Mouse (Mus musculus) erythroblast, adult 5-6 weeks (primary cell): ENCODE measurements around the gene Pcsk4. TPM values are rescaled to one million over a fixed set of nuclear protein-coding genes. Genes with fewer than 3 reads are reported as not detected.
A peak's percentile ranks its signal among the peaks of the same experiment; 100 is the strongest.

Experiments
- ATAC-seq: replicated peaks from 2 replicates; pipeline ENCODE4 v1.8.0; 2016; ENCODE audit warnings: moderate number of reproducible peaks, mild to moderate bottlenecking, moderate TSS enrichment, inconsistent platforms; ENCODE audit not compliant: poor library complexity, low FRiP score, severe bottlenecking
- total RNA-seq, 2 experiments: library from RNA; stranded (forward) in 1 of 2; stranded (reverse) in 1 of 2; fragments of 150-400 nt in 1 of 2; fragments of 200-764, 138-1000 nt in 1 of 2; gene quantifications; 2 replicates each; pipeline versions ENCODE4 v1.2.3 to v1.2.4; 2015 to 2017; ENCODE audit warnings: low replicate concordance in 2 of 2

The Pcsk4 gene
- total RNA-seq, 2 experiments from 2014 or later = not detected

DNA sequence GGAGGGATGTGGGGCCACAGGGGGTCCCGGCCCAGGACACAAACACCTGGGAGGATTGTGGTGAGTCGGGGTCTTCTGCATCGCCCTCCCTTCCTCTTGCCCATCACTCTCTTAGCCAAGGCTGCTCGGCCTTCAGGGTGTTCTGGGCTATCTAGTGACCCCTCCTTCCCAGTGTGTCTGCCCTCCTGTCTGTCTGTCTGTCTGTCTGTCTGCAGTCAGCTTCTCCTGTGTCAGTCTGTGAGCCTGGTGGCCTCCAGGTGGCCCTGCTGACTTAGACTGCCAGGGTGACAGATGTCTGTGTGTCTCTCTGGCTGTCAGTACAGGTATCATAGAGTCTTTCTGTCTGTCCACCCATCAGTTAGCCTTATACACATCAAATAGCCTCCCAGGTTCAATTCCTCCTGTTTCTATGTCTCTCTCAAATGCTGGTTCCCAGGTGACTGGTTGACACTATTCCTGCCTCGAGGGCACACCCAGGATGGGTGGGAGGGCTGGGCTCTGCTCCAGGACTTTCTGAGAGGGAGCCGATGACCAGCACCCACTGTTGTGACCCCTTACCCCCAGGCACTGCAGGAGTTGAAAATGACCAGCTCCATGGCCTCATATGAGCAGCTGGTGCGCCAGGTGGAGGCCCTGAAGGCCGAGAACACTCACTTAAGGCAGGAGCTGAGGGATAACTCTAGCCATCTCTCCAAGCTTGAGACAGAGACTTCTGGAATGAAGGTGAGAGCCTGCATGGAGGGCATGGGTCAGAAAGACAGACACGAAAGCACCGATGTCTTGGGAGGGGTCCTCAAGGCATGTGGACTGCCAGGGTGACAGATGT lies 27.8 kb downstream of the Pcsk4 start:
- ATAC-seq = no peak

DNA sequence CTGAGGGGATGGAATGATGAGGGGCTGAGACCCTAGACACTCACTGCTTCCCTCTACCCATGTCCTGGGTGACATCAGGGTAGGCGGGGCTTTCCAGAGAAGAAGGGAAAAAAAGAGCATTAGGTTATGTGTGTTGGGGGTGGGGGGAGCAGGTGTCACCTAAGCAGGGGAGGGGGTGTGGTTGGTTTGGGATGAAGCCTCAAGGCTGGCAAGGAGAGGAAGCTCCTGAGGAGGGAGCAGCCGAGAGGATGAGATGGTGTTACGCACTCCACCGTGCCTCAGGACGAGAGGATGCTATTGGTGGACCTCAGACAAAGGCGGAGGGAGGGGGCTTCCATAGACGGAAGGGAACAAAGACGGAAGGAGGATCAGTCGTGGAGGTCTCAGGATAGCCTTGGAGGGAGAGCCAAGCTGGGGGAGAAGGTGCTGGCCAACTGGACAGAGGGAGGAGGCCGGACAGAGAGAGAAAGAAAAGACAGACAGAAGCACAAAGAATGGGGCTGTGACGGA lies 28.6 kb downstream of the Pcsk4 start:
- no peak for ATAC-seq

DNA sequence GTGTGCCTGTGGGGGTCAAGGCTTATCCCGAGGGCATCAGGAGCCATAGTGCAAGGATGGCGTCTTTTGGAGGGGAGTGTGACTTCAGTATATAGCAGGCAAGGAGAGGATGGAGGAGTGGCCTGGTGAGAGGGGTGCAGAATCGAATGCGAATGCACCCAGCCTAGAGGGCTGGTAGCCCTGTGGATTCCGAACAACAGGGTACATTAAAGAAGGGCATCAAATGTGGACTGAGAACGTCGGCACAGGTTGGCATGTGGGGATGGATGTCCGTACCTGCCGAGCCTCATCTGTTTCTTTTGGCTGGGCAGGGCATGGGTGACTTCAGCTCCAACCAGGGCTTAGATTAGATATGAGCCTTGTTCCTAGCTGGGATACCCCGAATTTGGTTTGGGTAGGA lies 29.5 kb downstream of the Pcsk4 start:
- ATAC-seq = no peak

DNA sequence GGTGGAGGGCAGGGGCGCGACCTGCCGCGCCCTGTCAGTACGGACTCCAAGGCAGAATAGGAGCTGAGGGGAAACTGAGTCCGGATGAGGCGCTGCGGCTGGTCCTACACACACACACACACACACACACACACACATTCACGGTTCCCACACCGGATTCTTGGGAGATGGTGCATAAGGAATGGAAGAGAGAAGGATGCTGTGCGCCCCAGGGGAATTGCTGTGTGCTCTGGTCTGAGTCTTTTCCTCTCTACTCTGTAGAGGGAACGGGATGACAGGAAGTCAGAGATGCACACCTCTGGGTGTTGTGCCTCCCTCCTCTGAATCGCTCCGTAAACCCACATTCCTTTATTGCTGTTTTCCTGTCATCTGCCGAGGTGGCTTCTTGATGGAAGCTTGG lies 30.0 kb downstream of the Pcsk4 start:
- no peak for ATAC-seq

DNA sequence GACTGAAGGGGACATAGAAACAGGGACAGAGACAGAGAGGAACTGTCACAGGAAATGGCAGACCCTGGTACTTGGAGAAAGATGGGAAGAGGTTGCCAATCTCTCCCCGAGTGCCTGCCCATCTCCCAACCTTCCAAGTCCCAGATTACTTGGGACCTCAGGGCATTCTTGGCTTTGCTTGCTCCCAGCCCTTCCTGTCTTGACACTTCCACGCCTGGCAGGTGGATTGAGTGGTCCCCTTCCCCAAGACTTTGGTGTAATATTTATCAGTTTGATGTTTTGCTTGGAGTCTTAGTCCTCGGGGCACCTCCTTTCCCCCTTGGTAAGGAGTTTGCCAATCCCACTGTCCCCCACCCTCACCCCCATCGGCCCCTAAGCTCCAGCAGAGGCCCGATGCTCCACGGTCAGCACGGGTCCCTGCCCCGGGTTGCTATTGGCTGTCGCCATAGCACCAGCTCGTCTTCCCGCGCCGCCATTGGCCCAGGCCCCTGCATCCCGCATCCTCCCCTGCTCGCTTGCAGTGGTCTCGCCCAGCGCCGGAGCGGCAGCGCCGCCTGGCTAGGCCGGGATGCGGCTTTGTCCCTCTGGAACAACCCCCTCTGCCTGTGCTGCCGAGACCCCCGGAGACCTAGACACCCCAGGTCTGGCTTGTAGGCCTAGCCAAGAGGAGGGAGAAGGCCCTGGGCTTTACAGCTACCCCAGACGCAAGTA lies 30.6 kb downstream of the Pcsk4 start:
- ATAC-seq = no peak

DNA sequence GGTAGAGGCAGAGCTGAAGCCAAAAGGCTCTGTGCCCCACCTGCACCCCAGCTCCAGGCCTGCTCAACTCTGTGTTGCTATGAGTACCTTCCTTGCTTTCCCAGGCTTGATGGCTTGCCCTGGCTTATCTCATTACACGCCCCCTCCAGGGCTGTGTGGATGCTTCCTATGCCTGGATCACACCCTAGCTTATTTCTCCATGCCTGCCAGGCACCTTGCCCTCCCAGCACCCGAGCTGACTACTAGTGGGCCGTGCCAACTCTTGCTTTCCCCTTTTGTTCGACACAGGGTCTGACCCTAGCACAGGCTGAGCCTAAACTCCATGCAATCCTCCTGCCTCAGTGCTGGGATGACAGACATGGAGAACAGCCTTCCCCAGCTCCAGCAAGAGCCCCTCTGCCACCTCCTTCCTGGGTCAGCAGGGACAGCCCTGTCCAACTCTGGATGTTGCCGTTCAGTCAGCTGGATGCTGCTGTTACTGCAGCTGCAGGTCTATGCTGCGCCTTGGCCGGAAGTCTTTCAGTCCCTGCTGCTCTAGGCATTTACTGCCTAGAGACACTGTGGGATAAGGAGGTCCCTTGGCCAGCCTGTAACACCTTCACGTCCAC lies 31.7 kb downstream of the Pcsk4 start:
- no peak for ATAC-seq

DNA sequence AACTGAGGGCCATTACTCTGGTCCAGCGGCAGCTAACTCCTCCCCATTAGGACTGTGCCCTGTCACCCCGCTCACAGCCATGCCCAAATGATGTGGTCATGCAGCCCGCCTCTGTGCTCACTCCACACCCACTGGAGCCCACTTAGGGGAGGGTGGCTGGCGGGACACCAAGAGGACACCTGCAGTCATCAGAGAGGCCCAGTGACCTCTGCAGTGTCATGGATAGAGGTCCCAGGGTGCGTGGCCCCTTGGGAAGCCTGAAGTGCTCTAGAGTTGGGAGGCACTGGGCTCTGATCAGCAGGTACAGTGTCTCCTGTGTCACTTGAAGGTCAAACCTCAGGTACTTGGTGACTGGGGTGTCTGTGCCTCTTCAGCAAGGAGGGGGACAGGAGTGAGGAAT lies 32.5 kb downstream of the Pcsk4 start:
- ATAC-seq = no peak

DNA sequence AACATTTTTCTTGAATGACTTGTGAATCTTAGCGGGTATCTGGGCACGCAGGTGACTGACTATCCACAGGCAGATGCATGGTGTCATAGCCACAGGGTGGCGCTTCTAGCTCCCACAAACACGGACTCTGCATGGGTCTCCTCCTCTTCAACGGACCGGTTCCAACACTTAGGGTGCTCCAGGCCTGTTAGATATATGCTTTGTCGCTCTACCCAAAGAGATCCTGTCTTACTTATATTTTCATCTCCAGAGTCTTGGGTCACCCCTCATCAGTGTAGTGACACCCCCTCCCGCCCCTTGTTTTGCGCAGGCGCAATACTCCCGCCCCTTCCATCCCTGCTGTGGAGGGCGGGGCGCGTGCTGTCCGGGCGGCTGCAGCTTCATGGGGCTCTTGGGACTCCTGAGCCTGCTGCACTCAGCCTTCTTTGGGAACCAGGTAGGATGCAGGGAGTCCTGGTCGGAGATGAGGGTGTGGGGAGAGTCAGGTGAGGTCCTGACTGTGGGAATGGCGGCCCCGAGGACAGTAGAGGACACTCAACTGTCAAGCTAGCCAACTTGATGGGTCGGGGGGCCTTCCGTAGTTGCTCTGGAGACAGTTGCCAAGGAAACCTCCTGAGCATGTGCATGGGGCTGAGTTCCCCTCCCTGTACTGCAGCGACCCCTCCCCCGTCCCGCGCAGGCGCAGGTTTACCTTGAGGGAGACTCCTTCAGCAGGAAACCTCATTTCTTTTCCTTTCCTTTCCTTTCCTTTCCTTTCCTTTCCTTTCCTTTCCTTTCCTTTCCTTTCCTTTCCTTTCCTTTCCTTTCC lies 33.5 kb downstream of the Pcsk4 start, which contains the start of gene Apc2:
Gene Apc2 (plus strand): TSS at position 360 of the 808 bp plus-strand sequence.
- ATAC-seq = peak; percentile 51

DNA sequence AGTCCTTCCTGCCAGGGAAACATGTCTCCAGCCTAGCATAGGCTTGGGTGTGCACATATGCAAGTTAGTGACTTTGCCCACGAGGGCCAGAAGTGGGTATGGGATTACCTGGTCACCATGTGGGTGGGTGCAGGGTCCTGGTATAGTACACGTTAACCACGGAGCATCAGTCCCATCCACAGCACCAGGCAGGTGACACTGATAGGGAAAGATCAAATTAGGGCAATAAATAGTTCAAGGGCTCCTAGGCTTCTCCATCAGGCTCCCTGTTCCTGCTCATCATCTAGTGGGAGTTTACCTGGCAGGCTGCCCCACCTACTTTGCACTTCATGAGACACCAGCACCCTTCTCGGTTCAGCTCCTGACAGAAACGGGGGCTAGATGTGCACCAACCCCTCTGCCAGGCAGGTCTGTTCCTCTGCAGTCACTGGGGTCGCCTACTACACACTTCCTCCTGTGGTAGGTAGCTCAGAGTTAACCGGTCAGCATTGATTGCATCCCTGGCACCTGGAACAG lies 34.5 kb downstream of the Pcsk4 start:
- ATAC-seq = no peak

DNA sequence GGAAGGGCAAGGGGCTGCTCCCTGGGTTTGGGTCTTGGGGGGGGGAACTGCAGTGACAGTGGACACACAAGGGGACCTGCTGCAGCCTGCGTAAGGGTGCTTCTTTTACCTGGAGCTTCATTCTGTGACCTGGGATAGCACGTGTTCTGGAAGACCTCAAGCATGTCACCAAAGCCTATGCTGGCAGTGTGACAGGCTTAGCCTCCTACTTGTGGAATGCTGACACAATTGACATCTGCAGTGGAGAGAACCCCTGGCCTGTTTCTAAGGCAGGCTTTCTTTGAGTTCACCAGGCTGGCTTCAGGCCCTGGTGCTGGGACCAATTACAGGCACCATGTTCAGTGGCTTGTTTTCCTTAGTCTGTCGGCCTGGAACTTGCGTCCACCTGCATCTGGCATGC lies 35.0 kb downstream of the Pcsk4 start:
- no peak for ATAC-seq

DNA sequence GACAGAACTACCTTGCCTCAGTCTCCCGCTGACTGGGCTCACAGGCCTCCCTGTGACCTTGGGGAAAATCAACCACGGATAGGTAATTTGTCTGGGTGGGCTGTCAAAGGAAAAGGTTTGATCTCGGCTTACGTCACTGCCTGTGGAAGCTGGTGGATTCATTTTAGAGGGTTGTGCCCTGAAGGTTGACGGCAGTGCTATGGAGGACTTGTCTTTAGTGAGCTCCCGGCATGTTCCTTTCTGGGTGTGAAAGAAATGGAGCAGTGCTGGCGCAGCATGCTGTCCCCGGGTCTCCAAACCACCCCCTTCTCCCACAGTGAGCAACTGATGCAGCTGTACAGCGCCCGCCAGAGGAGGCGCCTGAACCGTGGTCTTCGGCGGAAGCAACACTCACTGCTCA lies 36.0 kb downstream of the Pcsk4 start:
- no peak for ATAC-seq

DNA sequence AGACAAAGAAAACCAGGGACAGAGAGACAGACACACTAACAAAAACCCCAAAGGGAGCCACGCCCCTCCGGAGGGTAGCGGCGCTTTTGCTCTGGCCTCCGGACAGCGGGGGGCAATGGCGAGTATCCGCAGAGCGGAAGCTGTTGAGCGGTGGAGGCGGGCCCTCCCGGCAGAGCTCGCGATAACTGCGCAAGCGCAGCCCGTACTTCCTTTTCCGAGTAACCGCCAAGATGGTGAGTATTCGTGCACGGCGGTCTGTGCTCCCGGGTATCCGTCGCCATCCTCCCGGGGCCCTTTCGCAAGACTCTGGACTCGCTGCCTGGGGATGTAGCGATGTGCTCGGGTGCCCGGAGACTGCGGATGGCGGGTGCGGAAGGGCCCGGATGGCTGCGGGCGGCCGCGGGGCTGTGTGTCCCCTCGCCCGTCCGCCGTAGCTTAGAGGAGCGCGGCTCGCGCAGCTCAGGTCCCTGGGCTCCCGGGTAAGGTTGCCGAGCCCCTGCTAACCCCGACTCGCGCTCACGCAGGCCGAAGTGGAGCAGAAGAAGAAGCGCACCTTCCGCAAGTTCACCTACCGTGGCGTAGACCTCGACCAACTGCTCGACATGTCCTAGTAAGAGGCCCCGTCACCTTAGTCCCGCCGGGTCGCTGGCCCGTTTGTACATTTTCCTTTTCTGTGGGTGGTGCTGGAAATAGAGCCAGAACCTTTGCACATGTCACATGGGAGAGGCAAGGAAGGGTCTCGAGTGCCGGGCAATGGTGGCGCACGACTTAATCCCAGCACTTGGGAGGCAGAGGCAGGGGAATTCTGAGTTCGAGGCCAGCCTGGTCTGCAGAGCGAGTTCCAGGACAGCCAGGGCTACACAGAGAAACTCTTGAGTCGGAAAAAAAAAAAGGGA lies 36.8 kb downstream of the Pcsk4 start, which contains the start of gene Rps15:
Gene Rps15 (plus strand): TSS at position 203 of the 896 bp plus-strand sequence.
- ATAC-seq = peak; percentile 91

DNA sequence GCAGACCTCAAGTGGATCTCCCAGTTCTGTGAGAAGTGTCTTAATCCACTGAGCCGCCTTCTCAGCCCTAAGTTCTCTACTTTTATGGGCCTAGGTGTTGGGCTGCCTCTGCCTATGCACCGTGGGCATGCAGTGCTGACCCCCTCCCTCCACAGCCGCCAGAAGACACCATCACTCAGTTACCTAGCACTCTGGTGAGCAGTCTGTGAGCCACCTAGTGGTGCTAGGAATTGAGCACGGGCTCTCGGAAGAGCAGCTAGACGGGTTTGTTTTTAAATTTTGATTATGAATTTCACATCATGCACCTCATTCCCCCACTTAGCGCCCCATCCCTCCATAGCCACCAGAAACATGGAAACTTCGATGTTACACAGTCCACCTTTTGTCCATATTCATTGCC lies 40.6 kb downstream of the Pcsk4 start:
- ATAC-seq = no peak

DNA sequence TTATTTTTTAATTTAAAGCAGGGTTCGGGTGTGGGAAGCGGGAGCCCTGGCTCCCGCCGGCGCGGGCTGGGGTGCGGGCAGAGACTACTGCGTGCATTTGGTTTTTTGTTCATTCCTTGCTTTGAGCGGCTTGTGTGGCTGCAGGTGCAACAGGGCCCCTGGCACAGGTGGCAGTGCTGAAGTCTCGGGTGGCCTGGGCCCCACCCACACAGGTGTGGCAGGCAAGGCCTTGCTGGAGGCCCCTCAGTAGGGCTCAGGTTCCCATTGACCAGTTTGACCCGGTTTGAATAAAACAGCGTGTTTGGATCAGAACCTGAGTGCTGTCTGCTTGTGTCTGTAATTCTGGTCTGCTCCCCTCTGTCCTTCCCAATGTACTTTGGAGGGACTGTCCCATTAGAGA lies 41.2 kb downstream of the Pcsk4 start:
- no peak for ATAC-seq

DNA sequence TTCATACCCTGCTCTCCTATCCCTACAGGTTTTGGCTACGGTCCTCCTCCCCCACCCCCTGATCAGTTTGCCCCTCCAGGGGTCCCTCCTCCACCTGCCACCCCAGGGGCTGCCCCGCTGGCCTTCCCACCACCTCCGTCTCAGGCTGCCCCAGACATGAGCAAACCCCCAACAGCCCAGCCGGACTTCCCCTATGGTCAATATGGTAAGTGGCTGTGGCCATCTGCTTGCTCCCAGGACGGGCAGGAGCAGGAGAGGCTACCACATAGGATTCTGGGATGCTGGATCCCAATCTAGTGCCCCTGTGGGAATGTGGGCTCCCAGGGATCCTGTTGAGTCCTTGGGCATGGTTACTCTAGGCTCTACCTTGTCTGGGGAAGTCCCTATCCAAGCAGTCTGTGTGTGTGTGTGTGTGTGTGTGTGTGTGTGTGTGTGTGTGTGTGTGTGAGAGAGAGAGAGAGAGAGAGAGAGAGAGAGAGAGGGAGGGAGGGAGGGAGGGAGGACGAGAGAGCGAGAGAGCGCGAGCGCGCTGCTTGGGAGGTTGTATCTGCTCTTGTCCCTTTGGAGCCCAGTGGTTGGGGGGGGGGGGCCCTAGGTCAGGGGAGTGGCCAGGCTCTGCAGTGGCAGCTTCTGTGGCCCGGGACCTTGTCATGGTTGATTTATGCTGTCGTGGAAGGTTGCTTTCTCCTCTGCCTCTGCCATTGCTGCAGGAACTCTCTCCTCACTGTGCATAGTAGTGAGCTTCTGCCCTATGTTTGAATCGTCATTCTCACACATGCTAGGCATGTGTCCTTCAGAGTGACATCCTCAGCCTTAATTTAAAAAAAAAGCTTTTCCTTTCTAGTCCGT lies 43.9 kb downstream of the Pcsk4 start:
- ATAC-seq = no peak

DNA sequence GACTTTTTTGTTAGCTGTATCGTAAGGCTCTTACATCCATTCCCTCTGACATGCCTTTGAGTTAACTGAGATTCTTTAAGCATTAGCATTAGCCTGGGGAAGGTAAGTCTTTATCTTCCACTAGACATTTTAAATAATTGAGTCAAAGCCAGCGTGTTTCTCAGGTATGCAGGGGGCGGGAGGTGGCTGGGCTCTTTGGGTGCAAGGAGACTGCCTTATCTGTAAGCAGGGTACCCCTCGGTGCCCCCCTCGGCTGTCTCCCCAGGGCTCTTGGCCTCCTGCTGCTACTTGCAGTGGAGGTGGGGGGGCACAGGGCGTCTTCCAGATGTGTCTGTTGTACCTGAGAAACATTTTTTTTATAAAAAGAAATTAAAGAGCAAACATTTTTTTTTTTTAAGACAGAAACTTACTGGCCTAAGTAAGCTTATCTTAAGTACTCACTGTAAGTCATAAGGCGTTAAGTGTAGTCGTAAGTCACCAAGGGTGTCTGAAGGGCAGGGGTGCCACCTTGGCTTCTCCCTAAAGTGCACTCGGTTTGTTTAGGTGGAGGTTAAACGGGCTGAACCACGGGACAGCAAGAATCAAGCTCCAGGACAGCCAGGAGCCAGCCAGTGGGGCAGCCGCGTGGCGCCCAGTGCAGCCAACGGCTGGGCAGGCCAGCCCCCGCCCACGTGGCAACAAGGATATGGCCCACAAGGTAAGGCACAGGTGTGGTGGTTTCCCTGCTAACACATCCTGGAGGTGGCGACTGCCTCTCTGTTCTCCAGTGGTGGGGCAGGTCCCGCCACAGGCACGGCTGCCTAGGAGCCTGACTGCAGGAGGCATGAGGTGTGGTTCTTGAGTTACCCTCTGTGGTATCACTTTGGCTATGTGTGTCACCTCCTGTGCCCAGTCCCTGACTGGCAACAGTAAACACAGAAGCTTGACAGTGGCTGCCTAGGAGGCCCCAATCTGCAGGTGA lies 46.5 kb downstream of the Pcsk4 start:
- ATAC-seq = no peak
